Mouse (Mus musculus) lung, adult 2 months (tissue): Measurements from ENCODE around the gene Dnah17. TPM values are rescaled to one million over a fixed set of nuclear protein-coding genes. Genes with fewer than 3 reads are reported as not detected.

ENCODE experiments used
- DNase-seq: peaks from one replicate; pipeline ENCODE4 v3.0.0; 2022
- H3K4me1 ChIP-seq: fragments of 200-500 bp; 2 replicates; pipeline ENCODE4 v1.6.1; 2011; ENCODE audit warnings: low read length; ENCODE audit not compliant: control insufficient read depth, insufficient read depth
- H3K4me3 ChIP-seq: fragments of 200-500 bp; replicated peaks from 2 replicates; pipeline ENCODE3; 2011; ENCODE audit warnings: low read depth, mild to moderate bottlenecking, control low read depth, low read length; ENCODE audit errors: extremely low read depth
- CTCF ChIP-seq: fragments of 200-500 bp; IDR thresholded peaks from 2 replicates; pipeline ENCODE4 v1.5.1; 2011; ENCODE audit warnings: mild to moderate bottlenecking, low read length, control low read depth; ENCODE audit not compliant: insufficient read depth
- POLR2A ChIP-seq: fragments of 200-500 bp; IDR thresholded peaks from 2 replicates; pipeline ENCODE4 v1.6.1; 2011; ENCODE audit warnings: low read depth, mild to moderate bottlenecking, control low read depth, low read length, borderline replicate concordance; ENCODE audit errors: extremely low read depth
- WGBS: fragments of 180-500 bp; shearing (Covaris S2); methylation state at CpG from one replicate; pipeline ENCODE4 v1.1.7; 2018; 5-methylcytosine and 5-hydroxymethylcytosine counted together
- polyA plus RNA-seq: library from polyadenylated mRNA; depleted of rRNA; stranded (reverse); fragments of >200 nt; gene quantifications from 2 replicates; pipeline ENCODE4 v1.2.3, GENCODE M21; 2012

Dnah17 gene
- polyA plus RNA-seq, 1 experiment, result 0.18 TPM

- Histone ChIP-seq H3K4me3 (no peak overlapping the region), H3K4me1 (peaks cover 26% of the 10 kb centered on the region)
- TF ChIP-seq CTCF (no peak), POLR2A (no peak)
- WGBS, result 90% methylated on average over 7 of the region's 7 CpGs
- DNase-seq, result no peak
Measured at GRCm38 (mm10) chr11:118000565-118001215, 129.7 kb downstream of the Dnah17 start.

DNA sequence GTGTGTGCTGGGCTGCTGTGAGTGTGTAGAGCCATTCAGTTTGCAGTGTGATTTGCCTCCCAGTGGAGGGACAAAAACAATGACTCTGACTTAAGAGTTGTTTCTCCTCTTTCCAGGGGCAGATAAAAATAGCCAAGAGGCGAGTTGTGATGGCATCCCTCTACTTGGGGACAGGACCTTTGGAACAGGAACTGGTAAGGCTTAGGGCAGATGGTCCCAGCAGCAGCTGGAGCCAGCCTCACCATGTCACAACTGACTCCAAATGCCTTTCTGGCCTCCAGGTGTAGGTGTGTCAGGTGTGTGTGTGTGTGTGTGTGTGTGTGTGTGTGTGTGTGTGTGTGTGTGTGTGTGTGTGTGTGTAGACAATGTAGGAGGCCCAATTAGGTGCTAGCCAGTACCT lies 130.4 kb downstream of the Dnah17 start:
- TF ChIP-seq CTCF (no peak), POLR2A (no peak)
- peaks cover 32% of the 10 kb centered on the region for H3K4me1 ChIP-seq
- no peak overlapping the region for H3K4me3 ChIP-seq
- DNase-seq, result no peak
- 16% methylated on average over 1 of the region's 1 CpGs for WGBS

DNA sequence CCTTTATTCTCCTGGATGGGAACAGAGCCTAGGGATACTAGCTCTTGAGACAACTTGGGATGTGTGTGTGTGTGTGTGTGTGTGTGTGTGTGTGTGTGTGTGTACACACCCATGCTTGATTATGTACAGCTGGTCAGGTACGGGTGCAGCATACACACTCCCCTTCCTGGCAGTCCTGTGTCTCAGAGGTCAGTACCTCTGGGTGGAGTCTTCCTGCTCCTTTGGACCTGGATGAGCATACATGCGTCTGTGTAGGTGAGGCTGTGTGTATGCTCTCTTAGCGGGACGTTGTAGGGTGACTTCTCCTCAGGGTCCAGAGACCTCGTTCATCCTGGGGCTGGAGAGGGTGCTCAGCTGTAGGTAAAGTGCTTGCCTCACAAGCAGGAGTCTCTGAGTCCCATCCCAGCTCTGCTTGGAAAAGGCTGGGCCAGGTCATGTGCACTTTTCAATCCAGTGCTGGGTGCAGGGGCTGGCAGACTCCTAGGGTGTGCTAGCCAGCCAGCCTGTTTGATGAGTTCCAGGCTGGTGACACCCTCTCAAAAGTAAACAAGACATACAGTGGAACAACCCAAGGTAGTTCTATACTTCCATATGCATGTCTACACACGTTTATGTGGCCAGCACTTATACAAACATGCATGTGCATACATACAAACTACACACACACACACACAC lies 131.0 kb downstream of the Dnah17 start:
- DNase-seq, result no peak
- WGBS, result 62% methylated on average over 6 of the region's 6 CpGs
- Histone ChIP-seq H3K4me1 (peaks cover 39% of the 10 kb centered on the region), H3K4me3 (no peak overlapping the region)
- TF ChIP-seq CTCF (no peak), POLR2A (no peak)

DNA sequence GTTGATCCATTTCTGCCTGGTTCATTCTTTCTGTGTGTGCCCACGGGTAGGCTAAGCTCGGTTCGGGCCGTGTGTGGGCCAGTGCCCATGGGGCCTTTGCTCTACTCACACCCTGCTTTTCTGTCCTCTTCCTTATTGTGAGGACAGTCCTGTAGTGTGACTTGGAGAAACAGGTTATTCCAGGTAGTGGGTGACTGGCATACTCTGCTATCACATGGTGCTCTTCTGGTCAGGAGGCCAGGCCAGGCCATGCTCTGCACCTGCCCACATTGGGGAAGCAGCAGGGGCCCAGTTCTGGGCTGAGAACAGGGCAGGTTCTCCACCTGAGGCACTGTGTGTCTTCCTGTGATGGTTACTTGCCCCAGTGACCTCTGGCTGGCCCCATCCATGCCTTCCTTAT lies 132.1 kb downstream of the Dnah17 start:
- DNase-seq, result no peak
- Histone ChIP-seq H3K4me1 (peaks cover 46% of the 10 kb centered on the region), H3K4me3 (no peak overlapping the region)
- TF ChIP-seq POLR2A, result no peak
- no peak for TF ChIP-seq CTCF
- 84% methylated on average over 4 of the region's 4 CpGs for WGBS

DNA sequence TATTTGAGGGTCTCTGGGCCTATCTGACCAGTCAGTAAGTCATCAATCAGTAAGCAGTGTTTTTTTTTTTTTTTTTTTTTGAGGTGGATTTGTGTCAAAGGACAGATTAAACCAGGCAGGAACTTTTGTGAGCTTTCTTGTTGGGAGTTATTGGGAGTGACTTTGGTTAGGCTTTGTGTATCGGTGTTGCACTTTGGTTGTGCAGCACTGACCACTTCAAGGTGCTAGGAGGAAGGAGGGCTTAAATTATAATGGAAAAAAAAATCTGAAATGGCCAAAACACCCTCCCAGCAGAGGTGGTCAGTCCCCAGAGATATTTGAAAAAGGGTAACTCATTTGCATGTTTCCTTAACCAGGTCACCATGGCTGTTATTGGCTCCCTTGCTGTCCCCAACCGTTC lies 133.3 kb downstream of the Dnah17 start:
- peaks cover 58% of the 10 kb centered on the region for H3K4me1 ChIP-seq
- WGBS, result 79% methylated on average over 2 of the region's 2 CpGs
- TF ChIP-seq POLR2A (no peak), CTCF (no peak)
- DNase-seq, result no peak
- H3K4me3 ChIP-seq, result no peak overlapping the region

DNA sequence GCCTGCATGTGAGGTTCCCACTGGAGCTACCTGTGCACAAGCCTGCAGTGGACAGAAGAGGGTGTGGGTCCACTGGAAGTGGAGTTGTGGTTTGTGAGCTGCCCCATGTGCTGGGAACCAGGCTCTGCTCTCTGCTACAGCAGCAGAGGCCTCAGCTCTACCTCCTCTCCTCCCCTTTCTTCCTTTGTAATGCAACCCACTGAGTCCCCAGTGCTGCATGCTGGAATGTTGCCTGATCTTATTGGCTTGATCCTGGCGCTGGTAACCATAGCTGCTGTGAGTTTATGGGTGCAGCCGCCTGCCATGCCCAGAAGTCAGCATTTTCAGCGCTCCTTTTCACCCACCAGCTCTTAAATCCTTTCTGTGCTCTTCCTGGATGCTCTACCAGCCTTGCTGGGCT lies 134.4 kb downstream of the Dnah17 start:
- Histone ChIP-seq H3K4me3 (no peak overlapping the region), H3K4me1 (peaks cover 68% of the 10 kb centered on the region)
- DNase-seq, result no peak
- TF ChIP-seq POLR2A, result no peak
- TF ChIP-seq CTCF, result no peak
- WGBS, result 67% methylated on average over 3 of the region's 3 CpGs

DNA sequence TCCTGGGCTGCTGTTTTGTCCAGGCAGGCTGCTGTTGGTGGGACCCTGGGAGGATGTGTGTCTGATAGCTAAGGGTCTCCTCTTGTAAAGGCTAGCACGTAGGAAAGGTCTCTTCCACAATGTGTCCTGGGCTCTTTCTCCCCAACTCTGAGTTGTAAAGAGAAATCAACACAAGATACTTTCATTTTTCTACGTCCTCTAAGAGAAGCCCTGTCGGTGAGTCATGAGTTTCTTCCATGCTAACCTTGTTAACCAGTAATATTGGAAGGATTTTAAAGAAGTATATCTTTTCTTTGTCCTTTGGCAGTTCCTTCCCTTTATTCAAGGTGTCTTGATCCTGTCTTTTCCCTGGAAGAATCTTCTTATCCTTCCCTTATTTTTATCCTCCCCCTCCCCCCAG lies 134.8 kb downstream of the Dnah17 start:
- WGBS, result 30% methylated on average over 3 of the region's 3 CpGs
- TF ChIP-seq CTCF (no peak), POLR2A (no peak)
- no peak for DNase-seq
- H3K4me3 ChIP-seq, result no peak overlapping the region
- H3K4me1 ChIP-seq, result peaks cover 66% of the 10 kb centered on the region

DNA sequence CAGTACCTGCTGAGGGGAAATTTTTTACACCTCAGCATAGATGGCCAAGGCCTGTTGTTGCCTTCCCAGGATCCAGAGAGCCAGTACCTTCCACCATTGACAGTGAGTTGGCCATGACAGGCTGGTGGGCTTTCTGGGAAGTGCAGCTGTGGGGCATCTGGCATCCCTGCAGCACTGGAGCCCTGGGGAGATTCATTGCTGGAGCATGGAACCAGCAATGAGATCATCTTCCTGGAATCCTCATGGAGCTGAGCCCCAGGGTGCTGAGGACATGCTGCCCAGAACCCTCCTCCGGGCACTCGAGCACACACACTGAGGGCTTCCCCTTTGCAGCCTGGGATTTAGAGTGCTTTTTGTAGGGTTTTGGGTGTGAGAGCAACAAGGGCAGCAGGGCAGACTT lies 135.2 kb downstream of the Dnah17 start:
- WGBS, result 11% methylated on average over 2 of the region's 2 CpGs
- no peak for DNase-seq
- Histone ChIP-seq H3K4me1 (peaks cover 67% of the 10 kb centered on the region), H3K4me3 (no peak overlapping the region)
- TF ChIP-seq CTCF (no peak), POLR2A (no peak)

DNA sequence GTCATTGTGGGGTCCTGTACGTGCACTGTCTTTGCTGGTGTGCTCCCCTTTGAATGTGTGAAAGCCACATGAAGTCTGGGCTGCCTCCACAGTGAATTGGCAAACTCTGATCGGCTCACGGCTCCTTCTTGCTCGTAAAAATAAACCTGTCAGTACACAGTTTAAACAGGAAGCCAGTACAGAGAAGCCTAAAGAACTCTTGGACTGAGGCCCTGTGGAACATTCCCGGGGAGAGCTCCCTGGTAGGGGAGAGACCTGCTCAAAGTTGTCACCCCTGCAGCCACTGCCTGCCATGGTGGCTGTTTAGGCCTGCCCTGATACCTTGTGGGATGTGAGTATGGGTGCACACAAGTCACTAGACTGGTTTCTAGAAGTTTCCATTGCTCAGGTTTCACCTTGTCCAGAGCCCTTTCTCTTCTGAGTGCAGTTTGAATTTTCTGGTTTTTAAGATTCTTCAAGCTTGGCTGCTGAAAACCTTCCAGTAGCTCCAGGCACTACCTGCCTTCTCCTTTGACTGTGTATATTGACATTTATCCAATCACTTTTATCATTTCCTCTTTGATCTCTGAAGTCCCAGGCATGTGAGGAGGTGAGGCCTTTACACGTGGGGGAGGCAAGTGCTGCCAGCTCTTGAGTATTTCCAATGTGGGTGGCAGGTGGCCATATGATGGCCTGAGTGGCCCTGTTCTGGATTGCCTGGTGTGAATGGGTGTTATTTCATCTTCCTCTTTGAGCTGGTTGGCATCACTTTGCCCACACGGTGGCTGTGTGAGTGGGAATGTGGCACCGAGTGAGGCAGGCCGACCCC lies 136.0 kb downstream of the Dnah17 start:
- WGBS, result 23% methylated on average over 9 of the region's 9 CpGs
- no peak for TF ChIP-seq POLR2A
- TF ChIP-seq CTCF, result no peak
- Histone ChIP-seq H3K4me1 (peaks cover 60% of the 10 kb centered on the region), H3K4me3 (no peak overlapping the region)
- DNase-seq, result no peak
